Mouse (Mus musculus) midbrain, embryonic 14.5 days (tissue): Measurements from ENCODE around the gene Smyd5. TPM values are rescaled to one million over a fixed set of nuclear protein-coding genes. Genes with fewer than 3 reads are reported as not detected.

Experiments used
- ATAC-seq: fragments of 200-750 bp; cut with Nextera tagmentation; 2 replicates; pipeline ENCODE4 v1.8.0; 2017; ENCODE audit warnings: moderate number of reproducible peaks, moderate library complexity; ENCODE audit not compliant: low FRiP score, low TSS enrichment
- DNase-seq: peaks from one replicate; pipeline ENCODE4 v3.0.0-alpha.2; 2015
- H3K27ac ChIP-seq: fragments of 300-500 bp; sonication (generic); replicated peaks from 2 replicates; pipeline ENCODE4 v1.5.1; 2014; ENCODE audit warnings: mild to moderate bottlenecking, low read depth, low read length, moderate library complexity
- H3K27me3 ChIP-seq: fragments of 300-500 bp; sonication (generic); 2 replicates; pipeline ENCODE4 v1.6.1; 2014; ENCODE audit warnings: low read length, control low read depth, mixed read lengths; ENCODE audit not compliant: control insufficient read depth, insufficient read depth
- H3K36me3 ChIP-seq: fragments of 300-500 bp; sonication (generic); 2 replicates; pipeline ENCODE4 v1.6.1; 2014; ENCODE audit warnings: low read length, control low read depth; ENCODE audit not compliant: control insufficient read depth, insufficient read depth
- H3K4me1 ChIP-seq: fragments of 300-500 bp; sonication (generic); 2 replicates; pipeline ENCODE4 v1.6.1; 2014; ENCODE audit warnings: mild to moderate bottlenecking, antibody characterized with exemption, low read length, control low read depth; ENCODE audit not compliant: control insufficient read depth, insufficient read depth
- H3K4me2 ChIP-seq: fragments of 300-500 bp; sonication (generic); 2 replicates; pipeline ENCODE4 v1.6.1; 2014; ENCODE audit warnings: mild to moderate bottlenecking, low read length, moderate library complexity
- H3K4me3 ChIP-seq: fragments of 300-500 bp; sonication (generic); replicated peaks from 2 replicates; pipeline ENCODE4 v1.5.1; 2014; ENCODE audit warnings: low read depth, low read length
- H3K9ac ChIP-seq: fragments of 300-500 bp; sonication (generic); replicated peaks from 2 replicates; pipeline ENCODE4 v1.6.1; 2014; ENCODE audit warnings: mild to moderate bottlenecking, low read length, moderate library complexity
- H3K9me3 ChIP-seq: fragments of 300-500 bp; sonication (generic); 2 replicates; pipeline ENCODE4 v1.6.1; 2016; ENCODE audit warnings: low read length, control low read depth, mixed read lengths; ENCODE audit not compliant: control insufficient read depth
- WGBS: fragments of 180-500 bp; shearing (Covaris S2); extraction: QIAGEN DNeasy Blood & Tissue Kit; methylation state at CpG from one replicate; pipeline ENCODE4 v1.1.7; 2014; 5-methylcytosine and 5-hydroxymethylcytosine counted together
- polyA plus RNA-seq: library from polyadenylated mRNA; unstranded; fragments of >200 nt; fragmentation: Nextera tagmentation; extraction: Ambion mirVana; gene quantifications from 2 replicates; pipeline ENCODE4 v1.2.1, GENCODE M21; 2014

Smyd5 gene
- polyA plus RNA-seq, 1 experiment from 2014 or later = 54.0 TPM

GRCm38 (mm10) chr6:85409003-85409402 lies 22.8 kb upstream of the Smyd5 start:
- Histone ChIP-seq H3K9ac (peak overlapping the region; percentile 48), H3K27me3 (peaks cover 18% of the 10 kb centered on the region), H3K4me2 (peak overlapping the region; percentile 55), H3K36me3 (no peaks in the 10 kb centered on the region), H3K4me3 (peak overlapping the region; percentile 25), H3K27ac (no peak overlapping the region), H3K4me1 (peaks cover 10% of the 10 kb centered on the region; the same call in 1 of the 2 replicates), H3K9me3 (no peaks in the 10 kb centered on the region)
- WGBS = 0% methylated on average over 31 of the region's 31 CpGs
- DNase-seq = peak; percentile 77
- ATAC-seq = peak; percentile 24; the same call in 1 of the 2 replicates

- Histone ChIP-seq H3K9ac (no peak overlapping the region), H3K36me3 (no peaks in the 10 kb centered on the region), H3K27ac (no peak overlapping the region), H3K9me3 (no peaks in the 10 kb centered on the region), H3K27me3 (peaks cover 18% of the 10 kb centered on the region), H3K4me3 (no peak overlapping the region), H3K4me1 (peaks cover 10% of the 10 kb centered on the region; the same call in 1 of the 2 replicates), H3K4me2 (0 out of 2 replicates have a peak overlapping the region, but pooled peaks have one; percentile 16)
- peak; percentile 93 for DNase-seq
- 8% methylated on average over 13 of the region's 13 CpGs for WGBS
- peak; percentile 78 for ATAC-seq
Measured at GRCm38 (mm10) chr6:85410771-85411273, 21.0 kb upstream of the Smyd5 start.

GRCm38 (mm10) chr6:85415829-85416228 lies 16.0 kb upstream of the Smyd5 start:
- ATAC-seq = no peak
- 63% methylated on average over 3 of the region's 3 CpGs for WGBS
- no peaks in the 10 kb centered on the region for H3K36me3 ChIP-seq
- no peak overlapping the region for H3K9ac ChIP-seq
- no peak for DNase-seq
- no peaks in the 10 kb centered on the region for H3K9me3 ChIP-seq
- H3K4me3 ChIP-seq = no peak overlapping the region
- no peaks in the 10 kb centered on the region for H3K4me1 ChIP-seq
- no peaks in the 10 kb centered on the region for H3K27me3 ChIP-seq
- H3K4me2 ChIP-seq = no peak overlapping the region
- H3K27ac ChIP-seq = no peak overlapping the region

- Histone ChIP-seq H3K9ac (no peak overlapping the region), H3K36me3 (no peaks in the 10 kb centered on the region), H3K27ac (no peak overlapping the region), H3K9me3 (no peaks in the 10 kb centered on the region), H3K4me2 (no peak overlapping the region), H3K4me1 (no peaks in the 10 kb centered on the region), H3K4me3 (no peak overlapping the region), H3K27me3 (no peaks in the 10 kb centered on the region)
- ATAC-seq = no peak
- no peak for DNase-seq
- 85% methylated on average over 2 of the region's 2 CpGs for WGBS
Measured at GRCm38 (mm10) chr6:85419150-85419549, 12.6 kb upstream of the Smyd5 start.

GRCm38 (mm10) chr6:85423836-85424379 lies 7.9 kb upstream of the Smyd5 start, which contains the start of gene Noto:
Noto (plus strand) TSS chr6:85423886.
- Histone ChIP-seq H3K36me3 (no peaks in the 10 kb centered on the region), H3K9me3 (no peaks in the 10 kb centered on the region), H3K27ac (no peak within 1 kb of the TSS), H3K4me1 (no peaks in the 10 kb centered on the region), H3K4me3 (no peak within 1 kb of the TSS), H3K4me2 (no peak within 1 kb of the TSS), H3K27me3 (no peaks in the 10 kb centered on the region), H3K9ac (no peak within 1 kb of the TSS)
- DNase-seq = no peak
- WGBS = 15% methylated on average over 28 of the region's 28 CpGs
- no peak for ATAC-seq

- Histone ChIP-seq H3K27ac (no peak overlapping the region), H3K4me1 (no peaks in the 10 kb centered on the region), H3K9me3 (no peaks in the 10 kb centered on the region), H3K27me3 (no peaks in the 10 kb centered on the region), H3K4me3 (peak overlapping the region; percentile 64), H3K36me3 (no peaks in the 10 kb centered on the region), H3K9ac (peak overlapping the region; percentile 73), H3K4me2 (peak overlapping the region; percentile 89)
- WGBS = 50% methylated on average over 8 of the region's 8 CpGs
- DNase-seq (no peak), ATAC-seq (no peak; the same call in 1 of the 2 replicates)
Measured at GRCm38 (mm10) chr6:85431274-85431841, 431 bp upstream of the Smyd5 start.

- DNase-seq (no peak), ATAC-seq (no peak)
- 88% methylated on average over 5 of the region's 5 CpGs for WGBS
- Histone ChIP-seq H3K36me3 (peaks cover 5% of the 10 kb centered on the region; the same call in 1 of the 2 replicates), H3K27me3 (no peaks in the 10 kb centered on the region), H3K27ac (no peak overlapping the region), H3K4me2 (no peak overlapping the region), H3K9ac (no peak overlapping the region), H3K4me3 (no peak overlapping the region), H3K4me1 (no peaks in the 10 kb centered on the region), H3K9me3 (no peaks in the 10 kb centered on the region)
Measured at GRCm38 (mm10) chr6:85433865-85434264, 2.1 kb downstream of the Smyd5 start.

GRCm38 (mm10) chr6:85436204-85436603 lies 4.4 kb downstream of the Smyd5 start:
- Histone ChIP-seq H3K4me2 (no peak overlapping the region), H3K27me3 (no peaks in the 10 kb centered on the region), H3K9ac (no peak overlapping the region), H3K36me3 (peaks cover 27% of the 10 kb centered on the region), H3K27ac (no peak overlapping the region), H3K4me1 (no peaks in the 10 kb centered on the region), H3K9me3 (no peaks in the 10 kb centered on the region), H3K4me3 (no peak overlapping the region)
- no peak for DNase-seq
- no peak for ATAC-seq
- 87% methylated on average over 1 of the region's 1 CpGs for WGBS

- ATAC-seq (no peak), DNase-seq (no peak)
- no peaks in the 10 kb centered on the region for H3K4me1 ChIP-seq
- H3K9me3 ChIP-seq = no peaks in the 10 kb centered on the region
- 89% methylated on average over 5 of the region's 6 CpGs for WGBS
- no peak overlapping the region for H3K9ac ChIP-seq
- H3K4me3 ChIP-seq = no peak overlapping the region
- H3K27ac ChIP-seq = no peak overlapping the region
- peaks cover 30% of the 10 kb centered on the region for H3K36me3 ChIP-seq
- no peak overlapping the region for H3K4me2 ChIP-seq
- no peaks in the 10 kb centered on the region for H3K27me3 ChIP-seq
Measured at GRCm38 (mm10) chr6:85436631-85437030, 4.8 kb downstream of the Smyd5 start.
